Mouse (Mus musculus): ENCODE results near the gene Phex. TPM values are rescaled to one million over a fixed set of nuclear protein-coding genes. Genes with fewer than 3 reads are reported as not detected.

Phex gene
- polyA plus RNA-seq (2016; fragmentation: Nextera tagmentation; extraction: Ambion mirVana), result 0.10 and 0.22 TPM in 2 replicates

- no peaks in the 10 kb centered on the region for H3K4me1 ChIP-seq
- no peaks in the 10 kb centered on the region for H3K36me3 ChIP-seq
- no peak within 1 kb of the TSS for H3K27ac ChIP-seq (replicated peaks)
- no peak for DNase-seq (ENCODE audit: low spot score)
- peaks cover 10% of the 10 kb centered on the region; the same call in 1 of the 2 replicates for H3K27me3 ChIP-seq (ENCODE audit: low read depth, poor library complexity, severe bottlenecking)
- H3K4me3 ChIP-seq, result no peak within 1 kb of the TSS
- WGBS, result 78% methylated on average over 5 of the region's 5 CpGs
- H3K9me3 ChIP-seq (replicated peaks), result no peaks in the 10 kb centered on the region
Observed at GRCm38 (mm10) chrX:157415212-157415611, at the start of gene Phex. Gene Phex (minus strand): TSS chrX:157415312.

- no peak for DNase-seq (ENCODE audit: low spot score)
Observed at GRCm38 (mm10) chrX:157462716-157463115, 47.6 kb upstream of the Phex start.

GRCm38 (mm10) chrX:157454430-157454829, 39.3 kb upstream of the Phex start:
- H3K36me3 ChIP-seq, result peaks cover 44% of the 10 kb centered on the region
- 72% methylated on average over 1 of the region's 1 CpGs for WGBS

More at GRCm38 (mm10) chrX:157462716-157463115, 47.6 kb upstream of the Phex start:
- 86% methylated on average over 3 of the region's 3 CpGs for WGBS
- peaks cover 49% of the 10 kb centered on the region for H3K36me3 ChIP-seq
- no peaks in the 10 kb centered on the region for H3K4me1 ChIP-seq
- H3K9me3 ChIP-seq (replicated peaks), result no peaks in the 10 kb centered on the region
- no peaks in the 10 kb centered on the region for H3K27me3 ChIP-seq (ENCODE audit: low read depth, poor library complexity, severe bottlenecking)
- H3K4me3 ChIP-seq, result no peak overlapping the region
- no peak overlapping the region for H3K27ac ChIP-seq (replicated peaks)

GRCm38 (mm10) chrX:157449000-157449399, 33.9 kb upstream of the Phex start:
- WGBS, result 75% methylated on average over 1 of the region's 1 CpGs
- Histone ChIP-seq H3K27me3 (ENCODE audit: low read depth, poor library complexity, severe bottlenecking) (peaks cover 7% of the 10 kb centered on the region; the same call in 1 of the 2 replicates), H3K4me1 (no peaks in the 10 kb centered on the region), H3K4me3 (no peak overlapping the region), H3K27ac (replicated peaks) (no peak overlapping the region), H3K9me3 (replicated peaks) (no peaks in the 10 kb centered on the region), H3K36me3 (peaks cover 32% of the 10 kb centered on the region; the same call in 1 of the 2 replicates)
- DNase-seq (ENCODE audit: low spot score), result no peak

More at GRCm38 (mm10) chrX:157454430-157454829, 39.3 kb upstream of the Phex start:
- H3K27me3 ChIP-seq (ENCODE audit: low read depth, poor library complexity, severe bottlenecking), result no peaks in the 10 kb centered on the region
- no peaks in the 10 kb centered on the region for H3K4me1 ChIP-seq
- peak; percentile 25 for DNase-seq (ENCODE audit: low spot score)
- H3K27ac ChIP-seq (replicated peaks), result no peak overlapping the region
- H3K4me3 ChIP-seq, result no peak overlapping the region
- H3K9me3 ChIP-seq (replicated peaks), result no peaks in the 10 kb centered on the region

- H3K27me3 ChIP-seq (ENCODE audit: low read depth, poor library complexity, severe bottlenecking), result peaks cover 13% of the 10 kb centered on the region; the same call in 1 of the 2 replicates
- 84% methylated on average over 6 of the region's 6 CpGs for WGBS
- no peak overlapping the region for H3K27ac ChIP-seq (replicated peaks)
- no peaks in the 10 kb centered on the region for H3K4me1 ChIP-seq
- H3K36me3 ChIP-seq, result peaks cover 36% of the 10 kb centered on the region
- no peaks in the 10 kb centered on the region for H3K9me3 ChIP-seq (replicated peaks)
- no peak overlapping the region for H3K4me3 ChIP-seq
- DNase-seq (ENCODE audit: low spot score), result no peak
Observed at GRCm38 (mm10) chrX:157447431-157447830, 32.3 kb upstream of the Phex start.

GRCm38 (mm10) chrX:157434768-157435167, 19.7 kb upstream of the Phex start:
- H3K4me3 ChIP-seq, result no peak overlapping the region
- 0 out of 2 replicates have a peak, but pooled peaks cover 8% of the 10 kb centered on the region for H3K27me3 ChIP-seq (ENCODE audit: low read depth, poor library complexity, severe bottlenecking)
- H3K27ac ChIP-seq (replicated peaks), result no peak overlapping the region
- H3K9me3 ChIP-seq (replicated peaks), result no peaks in the 10 kb centered on the region
- no peak for DNase-seq (ENCODE audit: low spot score)
- H3K4me1 ChIP-seq, result no peaks in the 10 kb centered on the region
- WGBS, result 86% methylated on average over 1 of the region's 1 CpGs
- H3K36me3 ChIP-seq, result no peaks in the 10 kb centered on the region

GRCm38 (mm10) chrX:157419451-157419850, 4.3 kb upstream of the Phex start:
- Histone ChIP-seq H3K27me3 (ENCODE audit: low read depth, poor library complexity, severe bottlenecking) (no peaks in the 10 kb centered on the region), H3K27ac (replicated peaks) (no peak overlapping the region), H3K9me3 (replicated peaks) (no peaks in the 10 kb centered on the region), H3K4me1 (no peaks in the 10 kb centered on the region), H3K36me3 (no peaks in the 10 kb centered on the region), H3K4me3 (no peak overlapping the region)
- WGBS, result 72% methylated on average over 2 of the region's 2 CpGs
- DNase-seq (ENCODE audit: low spot score), result no peak

- Histone ChIP-seq H3K27ac (replicated peaks) (no peak overlapping the region), H3K9me3 (replicated peaks) (no peaks in the 10 kb centered on the region), H3K4me1 (no peaks in the 10 kb centered on the region), H3K27me3 (ENCODE audit: low read depth, poor library complexity, severe bottlenecking) (0 out of 2 replicates have a peak, but pooled peaks cover 4% of the 10 kb centered on the region), H3K36me3 (no peaks in the 10 kb centered on the region), H3K4me3 (no peak overlapping the region)
- WGBS, result 83% methylated on average over 6 of the region's 6 CpGs
- DNase-seq (ENCODE audit: low spot score), result no peak
Observed at GRCm38 (mm10) chrX:157404919-157405318, 10.2 kb downstream of the Phex start.

GRCm38 (mm10) chrX:157391241-157391640, 23.9 kb downstream of the Phex start:
- H3K4me1 ChIP-seq, result no peaks in the 10 kb centered on the region
- no peak for DNase-seq (ENCODE audit: low spot score)
- H3K9me3 ChIP-seq (replicated peaks), result no peaks in the 10 kb centered on the region
- H3K27me3 ChIP-seq (ENCODE audit: low read depth, poor library complexity, severe bottlenecking), result no peaks in the 10 kb centered on the region
- no peaks in the 10 kb centered on the region for H3K36me3 ChIP-seq
- 60% methylated on average over 2 of the region's 2 CpGs for WGBS
- no peak overlapping the region for H3K27ac ChIP-seq (replicated peaks)
- H3K4me3 ChIP-seq, result no peak overlapping the region

GRCm38 (mm10) chrX:157390102-157390501, 25.0 kb downstream of the Phex start:
- no peak for DNase-seq (ENCODE audit: low spot score)
- Histone ChIP-seq H3K9me3 (replicated peaks) (no peaks in the 10 kb centered on the region), H3K4me3 (no peak overlapping the region), H3K4me1 (no peaks in the 10 kb centered on the region), H3K27me3 (ENCODE audit: low read depth, poor library complexity, severe bottlenecking) (no peaks in the 10 kb centered on the region), H3K27ac (replicated peaks) (no peak overlapping the region), H3K36me3 (no peaks in the 10 kb centered on the region)
- WGBS, result 85% methylated on average over 6 of the region's 6 CpGs

GRCm38 (mm10) chrX:157388419-157388818, 26.7 kb downstream of the Phex start:
- H3K4me3 ChIP-seq, result no peak overlapping the region
- WGBS, result 86% methylated on average over 3 of the region's 3 CpGs
- H3K27me3 ChIP-seq (ENCODE audit: low read depth, poor library complexity, severe bottlenecking), result no peaks in the 10 kb centered on the region
- no peak for DNase-seq (ENCODE audit: low spot score)
- H3K9me3 ChIP-seq (replicated peaks), result no peaks in the 10 kb centered on the region
- no peak overlapping the region for H3K27ac ChIP-seq (replicated peaks)
- H3K4me1 ChIP-seq, result no peaks in the 10 kb centered on the region
- no peaks in the 10 kb centered on the region for H3K36me3 ChIP-seq

GRCm38 (mm10) chrX:157387025-157387424, 28.1 kb downstream of the Phex start:
- Histone ChIP-seq H3K27ac (replicated peaks) (no peak overlapping the region), H3K36me3 (no peaks in the 10 kb centered on the region), H3K4me3 (no peak overlapping the region), H3K9me3 (replicated peaks) (no peaks in the 10 kb centered on the region), H3K27me3 (ENCODE audit: low read depth, poor library complexity, severe bottlenecking) (no peaks in the 10 kb centered on the region), H3K4me1 (no peaks in the 10 kb centered on the region)
- whole genome bisulfite sequencing, result 92% methylated on average over 5 of the region's 5 CpGs
- no peak for DNase-seq (ENCODE audit: low spot score)

- no peaks in the 10 kb centered on the region for H3K27me3 ChIP-seq (ENCODE audit: low read depth, poor library complexity, severe bottlenecking)
- no peak overlapping the region for H3K27ac ChIP-seq (replicated peaks)
- WGBS, result 70% methylated on average over 10 of the region's 10 CpGs
- no peaks in the 10 kb centered on the region for H3K9me3 ChIP-seq (replicated peaks)
- no peaks in the 10 kb centered on the region for H3K36me3 ChIP-seq
- peak; percentile 12 for DNase-seq (ENCODE audit: low spot score)
- no peaks in the 10 kb centered on the region for H3K4me1 ChIP-seq
- H3K4me3 ChIP-seq, result no peak overlapping the region
Observed at GRCm38 (mm10) chrX:157378822-157379221, 36.3 kb downstream of the Phex start.

GRCm38 (mm10) chrX:157377456-157377855, 37.7 kb downstream of the Phex start:
- no peak for DNase-seq (ENCODE audit: low spot score)
- H3K4me1 ChIP-seq, result no peaks in the 10 kb centered on the region

More at GRCm38 (mm10) chrX:157377456-157377855, 37.7 kb downstream of the Phex start:
- WGBS, result 51% methylated on average over 1 of the region's 1 CpGs
- Histone ChIP-seq H3K9me3 (replicated peaks) (no peaks in the 10 kb centered on the region), H3K4me3 (no peak overlapping the region), H3K27ac (replicated peaks) (no peak overlapping the region), H3K36me3 (no peaks in the 10 kb centered on the region), H3K27me3 (ENCODE audit: low read depth, poor library complexity, severe bottlenecking) (no peaks in the 10 kb centered on the region)
